9 mouse cellular contexts compared by ENCODE assay signal in the genomic region with DNA sequence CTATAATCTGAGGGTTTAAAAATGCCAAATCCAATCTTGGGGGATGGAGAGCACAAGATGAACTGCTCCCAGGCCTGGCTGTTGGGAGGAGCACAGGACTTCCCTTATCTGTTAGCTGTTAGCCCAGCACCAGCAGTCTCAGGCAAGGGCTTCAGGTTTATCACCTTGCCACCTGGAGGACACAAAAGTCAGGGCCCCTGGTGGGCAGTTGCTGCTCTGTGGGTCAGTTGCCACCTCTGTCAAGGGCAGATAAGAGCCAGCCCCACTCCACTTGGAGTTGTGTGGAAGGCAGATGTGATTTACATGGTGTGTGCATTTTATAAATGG.
A peak's percentile ranks its signal among the peaks of the same experiment; 100 is the strongest.
DNase-seq lines count a peak whose midpoint lies in the region; ATAC-seq and TF ChIP-seq lines count a peak whose summit lies in the region.
"Had no signal": no experiment of that assay in that cellular context is flagged by ENCODE, and none has a peak within 500 bp of the region (broad histone marks: within the 10 kb centered on the region; RNA-seq: fewer than 3 reads in every experiment).

No protein-coding gene starts in this region.

- no peak overlapping the region for H3K27ac ChIP-seq in intestine, embryonic 15.5 days
- H3K27ac ChIP-seq in intestine, postnatal 0 days (ENCODE audit: low read depth, low read length): no peak overlapping the region
- peak overlapping the region; percentile 81 for H3K27ac ChIP-seq in forebrain, embryonic 14.5 days (ENCODE audit: low read depth, low read length)
- peak overlapping the region; percentile 79 for H3K27ac ChIP-seq in limb, embryonic 12.5 days
- H3K27ac ChIP-seq in neural tube, embryonic 14.5 days (ENCODE audit: low read depth, low read length): peak overlapping the region; percentile 84
- H3K27ac ChIP-seq: liver, embryonic 15.5 days had no signal

- TF ChIP-seq CTCF in intestine, postnatal 0 days (IDR thresholded peaks at IDR 0.05; ENCODE audit: low read depth): no peak

- H3K4me3 ChIP-seq in intestine, embryonic 15.5 days (replicated peaks): no peak overlapping the region
- H3K4me3 ChIP-seq in intestine, postnatal 0 days (ENCODE audit: low read depth, low read length): no peak overlapping the region
- H3K4me3 ChIP-seq in forebrain, embryonic 14.5 days (ENCODE audit: low read depth, low read length): no peak overlapping the region
- 0 out of 2 replicates have a peak overlapping the region, but pooled peaks have one; percentile 7 for H3K4me3 ChIP-seq in limb, embryonic 12.5 days (replicated peaks)
- no peak overlapping the region for H3K4me3 ChIP-seq in neural tube, embryonic 14.5 days (ENCODE audit: low read depth, low read length)
- H3K4me3 ChIP-seq: liver, embryonic 15.5 days had no signal

- DNase-seq in forebrain, embryonic 14.5 days (ENCODE audit: low spot score): no peak
- no peak for DNase-seq in layer of hippocampus, postnatal 14 days (ENCODE audit: low spot score in 2 of 2)
- no peak for DNase-seq in layer of hippocampus, postnatal 25 days (ENCODE audit: extremely low spot score in 1 of 2, low spot score in 1 of 2)
- DNase-seq: thymus, postnatal 36 days had no signal

- H3K9ac ChIP-seq in intestine, embryonic 15.5 days: no peak overlapping the region
- H3K9ac ChIP-seq in intestine, postnatal 0 days (ENCODE audit: low read depth, low read length): no peak overlapping the region
- H3K9ac ChIP-seq in forebrain, embryonic 14.5 days (ENCODE audit: low read length): peak overlapping the region; percentile 10
- H3K9ac ChIP-seq in limb, embryonic 12.5 days (replicated peaks): no peak overlapping the region
- H3K9ac ChIP-seq in neural tube, embryonic 14.5 days (replicated peaks; ENCODE audit: low read depth, low read length): peak overlapping the region; percentile 5; the same call in 1 of the 2 replicates
- H3K9ac ChIP-seq: liver, embryonic 15.5 days had no signal

- peak overlapping the region; percentile 19; the same call in 1 of the 2 replicates for H3K4me2 ChIP-seq in intestine, embryonic 15.5 days (replicated peaks)
- H3K4me2 ChIP-seq in intestine, postnatal 0 days (replicated peaks; ENCODE audit: low read depth): no peak overlapping the region
- no peak overlapping the region for H3K4me2 ChIP-seq in forebrain, embryonic 14.5 days (ENCODE audit: low read length)
- H3K4me2 ChIP-seq in limb, embryonic 12.5 days: peak overlapping the region; percentile 40
- no peak overlapping the region for H3K4me2 ChIP-seq in neural tube, embryonic 14.5 days (ENCODE audit: low read depth, low read length)

- H3K9me3 ChIP-seq in intestine, embryonic 15.5 days: no peaks in the 10 kb centered on the region
- H3K9me3 ChIP-seq in intestine, postnatal 0 days (ENCODE audit: control insufficient read depth): no peaks in the 10 kb centered on the region
- no peaks in the 10 kb centered on the region for H3K9me3 ChIP-seq in forebrain, embryonic 14.5 days (replicated peaks; ENCODE audit: control insufficient read depth, low read length)
- no peaks in the 10 kb centered on the region for H3K9me3 ChIP-seq in limb, embryonic 12.5 days
- no peaks in the 10 kb centered on the region for H3K9me3 ChIP-seq in neural tube, embryonic 14.5 days (ENCODE audit: control insufficient read depth, low read length)
- H3K9me3 ChIP-seq: liver, embryonic 15.5 days had no signal

- no peaks in the 10 kb centered on the region for H3K27me3 ChIP-seq in intestine, embryonic 15.5 days (replicated peaks)
- no peaks in the 10 kb centered on the region for H3K27me3 ChIP-seq in intestine, postnatal 0 days (replicated peaks; ENCODE audit: control insufficient read depth, insufficient read depth, low read length)
- H3K27me3 ChIP-seq in forebrain, embryonic 14.5 days (replicated peaks; ENCODE audit: control insufficient read depth, insufficient read depth, low read length): no peaks in the 10 kb centered on the region
- no peaks in the 10 kb centered on the region for H3K27me3 ChIP-seq in limb, embryonic 12.5 days
- H3K27me3 ChIP-seq in neural tube, embryonic 14.5 days (ENCODE audit: control insufficient read depth, insufficient read depth, low read length): no peaks in the 10 kb centered on the region
- H3K27me3 ChIP-seq: liver, embryonic 15.5 days had no signal

- ATAC-seq in intestine, embryonic 15.5 days: peak; percentile 51
- ATAC-seq in intestine, postnatal 0 days: no peak
- peak; percentile 43 for ATAC-seq in forebrain, embryonic 14.5 days
- no peak; the same call in 1 of the 2 replicates for ATAC-seq in limb, embryonic 12.5 days (ENCODE audit: insufficient number of reproducible peaks, insufficient read depth, low FRiP score, low TSS enrichment, low read depth)
- ATAC-seq in neural tube, embryonic 14.5 days (ENCODE audit: low read depth): peak; percentile 59

- H3K36me3 ChIP-seq in intestine, embryonic 15.5 days: no peaks in the 10 kb centered on the region
- no peaks in the 10 kb centered on the region for H3K36me3 ChIP-seq in intestine, postnatal 0 days (ENCODE audit: control insufficient read depth, insufficient read depth)
- H3K36me3 ChIP-seq in forebrain, embryonic 14.5 days (ENCODE audit: control insufficient read depth, insufficient read depth, low read length): no peaks in the 10 kb centered on the region
- H3K36me3 ChIP-seq in limb, embryonic 12.5 days: no peaks in the 10 kb centered on the region
- no peaks in the 10 kb centered on the region for H3K36me3 ChIP-seq in neural tube, embryonic 14.5 days (ENCODE audit: control insufficient read depth, insufficient read depth, low read length)
- H3K36me3 ChIP-seq: liver, embryonic 15.5 days had no signal

- peaks cover 10% of the 10 kb centered on the region for H3K4me1 ChIP-seq in intestine, embryonic 15.5 days (replicated peaks)
- H3K4me1 ChIP-seq in intestine, postnatal 0 days (replicated peaks; ENCODE audit: control insufficient read depth, insufficient read depth, low read length): no peaks in the 10 kb centered on the region; the same call in 1 of the 2 replicates
- H3K4me1 ChIP-seq in forebrain, embryonic 14.5 days (ENCODE audit: control insufficient read depth, insufficient read depth, low read length): peaks cover 22% of the 10 kb centered on the region
- H3K4me1 ChIP-seq in limb, embryonic 12.5 days (replicated peaks): peaks cover 26% of the 10 kb centered on the region
- H3K4me1 ChIP-seq in neural tube, embryonic 14.5 days (ENCODE audit: control insufficient read depth, insufficient read depth, low read length): peaks cover 24% of the 10 kb centered on the region

Comparison
In these comparisons a context has a peak if more than half of its experiments do, and no peak if none do; other contexts are left out.
1. ATAC-seq: peak in intestine, embryonic 15.5 days (single experiment), forebrain, embryonic 14.5 days (single experiment) and neural tube, embryonic 14.5 days (single experiment); none in intestine, postnatal 0 days (single experiment) and limb, embryonic 12.5 days (single experiment).
2. H3K4me2 ChIP-seq: peak in intestine, embryonic 15.5 days (single experiment) and limb, embryonic 12.5 days (single experiment); none in intestine, postnatal 0 days (single experiment), forebrain, embryonic 14.5 days (single experiment) and neural tube, embryonic 14.5 days (single experiment).
3. H3K27ac ChIP-seq: peak in forebrain, embryonic 14.5 days (single experiment), limb, embryonic 12.5 days (single experiment) and neural tube, embryonic 14.5 days (single experiment); none in intestine, embryonic 15.5 days (single experiment) and intestine, postnatal 0 days (single experiment).
4. H3K9ac ChIP-seq: peak in forebrain, embryonic 14.5 days (single experiment) and neural tube, embryonic 14.5 days (single experiment); none in intestine, embryonic 15.5 days (single experiment), intestine, postnatal 0 days (single experiment) and limb, embryonic 12.5 days (single experiment).